Comparison of ENCODE assay signal across 8 mouse cellular contexts in genomic region chr5:111329782-111330416, GRCm38 (mm10). TPM values are rescaled to one million over a fixed set of nuclear protein-coding genes. Genes with fewer than 3 reads are reported as not detected.
DNase-seq lines count a peak whose midpoint lies in the region; ATAC-seq and TF ChIP-seq lines count a peak whose summit lies in the region.

No protein-coding gene starts in this region.

- H3K4me3 ChIP-seq in layer of hippocampus, adult 2 months, result peak overlapping the region; percentile 81
- H3K4me3 ChIP-seq in embryonic facial prominence, embryonic 12.5 days, result peak overlapping the region; percentile 97
- H3K4me3 ChIP-seq in intestine, embryonic 15.5 days (replicated peaks), result peak overlapping the region; percentile 96
- peak overlapping the region; percentile 94 for H3K4me3 ChIP-seq in midbrain, embryonic 12.5 days

- peak overlapping the region; percentile 77 for H3K4me2 ChIP-seq in embryonic facial prominence, embryonic 12.5 days (replicated peaks)
- H3K4me2 ChIP-seq in intestine, embryonic 15.5 days (replicated peaks), result peak overlapping the region; percentile 69
- H3K4me2 ChIP-seq in midbrain, embryonic 12.5 days (replicated peaks), result peak overlapping the region; percentile 77

- DNase-seq in layer of hippocampus, adult 2 months (ENCODE audit: low spot score in 2 of 2), result no peak
- no peak for DNase-seq in layer of hippocampus, postnatal 25 days (ENCODE audit: extremely low spot score in 1 of 2, low spot score in 1 of 2)
- DNase-seq in layer of hippocampus, postnatal 36 days, result no peak
- DNase-seq in gastrocnemius, adult 8-10 months (ENCODE audit: low spot score in 2 of 2), result no peak
- no peak for DNase-seq in adrenal gland, postnatal 4 days (ENCODE audit: low spot score in 2 of 2)

- peak overlapping the region; percentile 92 for H3K9ac ChIP-seq in embryonic facial prominence, embryonic 12.5 days
- H3K9ac ChIP-seq in intestine, embryonic 15.5 days, result peak overlapping the region; percentile 56
- peak overlapping the region; percentile 53 for H3K9ac ChIP-seq in midbrain, embryonic 12.5 days (replicated peaks)

- H3K27ac ChIP-seq in layer of hippocampus, adult 2 months, result peak overlapping the region; percentile 92
- peak overlapping the region; percentile 89 for H3K27ac ChIP-seq in embryonic facial prominence, embryonic 12.5 days
- peak overlapping the region; percentile 75 for H3K27ac ChIP-seq in intestine, embryonic 15.5 days
- H3K27ac ChIP-seq in midbrain, embryonic 12.5 days (replicated peaks), result peak overlapping the region; percentile 67

- peaks cover 13% of the 10 kb centered on the region for H3K4me1 ChIP-seq in embryonic facial prominence, embryonic 12.5 days
- H3K4me1 ChIP-seq in intestine, embryonic 15.5 days (replicated peaks), result peaks cover 7% of the 10 kb centered on the region; the same call in 1 of the 2 replicates
- H3K4me1 ChIP-seq in midbrain, embryonic 12.5 days, result peaks cover 19% of the 10 kb centered on the region

- 27% methylated on average over 10 of the region's 10 CpGs for WGBS in embryonic facial prominence, embryonic 12.5 days
- WGBS in intestine, embryonic 15.5 days, result 19% methylated on average over 10 of the region's 10 CpGs
- WGBS in midbrain, embryonic 12.5 days, result 25% methylated on average over 10 of the region's 10 CpGs

- ATAC-seq in embryonic facial prominence, embryonic 12.5 days (ENCODE audit: insufficient number of reproducible peaks, insufficient read depth, low FRiP score, low TSS enrichment), result 0 out of 2 replicates have a peak, but pooled peaks have one; percentile 4
- peak; percentile 65 for ATAC-seq in intestine, embryonic 15.5 days
- ATAC-seq in midbrain, embryonic 12.5 days (ENCODE audit: low FRiP score, low read depth), result no peak

- H3K36me3 ChIP-seq in embryonic facial prominence, embryonic 12.5 days, result 0 out of 2 replicates have a peak, but pooled peaks cover 11% of the 10 kb centered on the region
- H3K36me3 ChIP-seq in intestine, embryonic 15.5 days, result no peaks in the 10 kb centered on the region
- H3K36me3 ChIP-seq in midbrain, embryonic 12.5 days, result peaks cover 11% of the 10 kb centered on the region

- no peaks in the 10 kb centered on the region for H3K9me3 ChIP-seq in embryonic facial prominence, embryonic 12.5 days
- no peaks in the 10 kb centered on the region for H3K9me3 ChIP-seq in intestine, embryonic 15.5 days
- no peaks in the 10 kb centered on the region for H3K9me3 ChIP-seq in midbrain, embryonic 12.5 days

- TF ChIP-seq CTCF in layer of hippocampus, adult 2 months (conservative IDR thresholded peaks at IDR 0.05), result no peak

- no peaks in the 10 kb centered on the region for H3K27me3 ChIP-seq in embryonic facial prominence, embryonic 12.5 days
- no peaks in the 10 kb centered on the region for H3K27me3 ChIP-seq in intestine, embryonic 15.5 days (replicated peaks)
- H3K27me3 ChIP-seq in midbrain, embryonic 12.5 days, result no peaks in the 10 kb centered on the region

RNA-seq across cellular contexts. Expression of gene Pitpnb, which starts 0.7 kb away (rescaled TPM):
- 10 to 100 TPM; 80.2 to 82.3 TPM for total RNA-seq in layer of hippocampus, adult 2 months (2021)
- total RNA-seq in layer of hippocampus, postnatal 25 days (2021), result 10 to 100 TPM; 75.8 to 79.9 TPM
- polyA plus RNA-seq in embryonic facial prominence, embryonic 12.5 days (2016; fragmentation: Nextera tagmentation; extraction: Ambion mirVana), result 113 and 116 TPM in 2 replicates
- 93.6 and 94.2 TPM in 2 replicates for polyA plus RNA-seq in intestine, embryonic 15.5 days (2015; fragmentation: Nextera tagmentation; extraction: Ambion mirVana)
- 110 and 113 TPM in 2 replicates for polyA plus RNA-seq in midbrain, embryonic 12.5 days (2016; fragmentation: Nextera tagmentation; extraction: Ambion mirVana)
- 10 to 100 TPM; 78.6 to 82.7 TPM for total RNA-seq in layer of hippocampus, postnatal 36 days (2021)
- 10 to 100 TPM; 19.9 to 23.0 (median 20.1) TPM for total RNA-seq in gastrocnemius, adult 8-10 months (2022)
- 10 to 100 TPM; 75.1 to 81.4 TPM for total RNA-seq in adrenal gland, postnatal 4 days (2021)
